Mouse (Mus musculus): ENCODE measurements at regions not wholly inside any gene's neighbourhood (a gene's known extent, or its start where the extent isn't known, plus 50 kb on each side); places are given as distances from the start of the nearest gene placed in this dataset.

DNA sequence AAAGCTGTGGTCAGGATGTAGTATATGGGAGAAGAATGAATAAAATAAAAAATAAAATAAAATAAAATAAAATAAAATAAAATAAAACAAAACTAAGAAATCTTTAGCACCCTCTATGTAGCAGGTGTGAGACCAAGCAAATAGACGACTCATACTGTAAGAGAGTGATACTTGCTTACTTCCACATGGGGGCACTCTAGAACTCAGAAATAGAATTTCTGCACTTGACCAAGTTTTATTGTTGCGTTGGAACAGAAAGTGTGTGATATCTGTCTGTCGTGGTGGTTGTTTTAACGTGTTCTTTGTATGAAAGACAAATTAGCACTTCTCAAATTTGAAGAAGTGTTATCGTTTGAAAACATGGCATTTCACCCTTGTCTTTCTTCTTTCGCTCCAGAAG, 125.4 kb downstream of the Dthd1 start:
- DNase-seq (ENCODE audit: low spot score) (peak; percentile 65), ATAC-seq (replicated peaks; ENCODE audit: insufficient number of reproducible peaks, low FRiP score, low TSS enrichment, low read depth) (no peak)
- no peak overlapping the region for H3K27ac ChIP-seq (replicated peaks; ENCODE audit: low read depth, low read length)
- no peaks in the 10 kb centered on the region for H3K9me3 ChIP-seq (replicated peaks; ENCODE audit: control insufficient read depth, low read length)
- H3K4me1 ChIP-seq (ENCODE audit: control insufficient read depth, insufficient read depth, low read length), result no peaks in the 10 kb centered on the region
- H3K9ac ChIP-seq (replicated peaks; ENCODE audit: low read length), result no peak overlapping the region
- H3K36me3 ChIP-seq (replicated peaks; ENCODE audit: control insufficient read depth, insufficient read depth, low read depth, low read length), result no peaks in the 10 kb centered on the region
- no peak overlapping the region for H3K4me3 ChIP-seq (ENCODE audit: low read depth, low read length)
- WGBS, result 51% methylated on average over 6 of the region's 6 CpGs
- H3K4me2 ChIP-seq (ENCODE audit: low read depth, low read length), result no peak overlapping the region
- no peaks in the 10 kb centered on the region for H3K27me3 ChIP-seq (ENCODE audit: control insufficient read depth, insufficient read depth, low read length)
